Mouse (Mus musculus): ENCODE results near the gene Olfr1410. TPM values are rescaled to one million over a fixed set of nuclear protein-coding genes. Genes with fewer than 3 reads are reported as not detected.

The Olfr1410 gene
- polyA plus RNA-seq, 1 experiment from 2014 or later, result not detected

DNA sequence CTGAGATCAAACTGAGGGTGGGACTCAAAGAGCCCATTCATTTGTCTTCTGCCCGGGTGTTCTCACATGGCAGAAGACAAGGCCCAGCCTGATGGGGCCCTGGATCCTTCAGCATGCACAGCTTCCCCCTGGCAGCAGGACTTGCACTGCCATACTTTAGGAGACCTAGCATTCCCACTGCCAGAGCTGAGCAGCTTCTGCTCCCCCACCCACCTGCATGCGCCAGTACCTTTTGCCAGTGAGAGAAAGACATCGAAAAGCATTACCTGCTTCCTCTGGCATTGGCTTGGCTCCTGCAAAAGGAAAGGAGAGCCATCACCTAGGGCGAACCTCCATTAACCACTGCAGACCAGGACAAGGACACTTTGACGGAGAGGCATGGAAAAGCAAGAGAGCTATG lies 39.3 kb downstream of the Olfr1410 start:
- 80% methylated on average over 5 of the region's 5 CpGs for WGBS
- no peak for ATAC-seq
- H3K9me3 ChIP-seq (ENCODE audit: control insufficient read depth), result no peaks in the 10 kb centered on the region

DNA sequence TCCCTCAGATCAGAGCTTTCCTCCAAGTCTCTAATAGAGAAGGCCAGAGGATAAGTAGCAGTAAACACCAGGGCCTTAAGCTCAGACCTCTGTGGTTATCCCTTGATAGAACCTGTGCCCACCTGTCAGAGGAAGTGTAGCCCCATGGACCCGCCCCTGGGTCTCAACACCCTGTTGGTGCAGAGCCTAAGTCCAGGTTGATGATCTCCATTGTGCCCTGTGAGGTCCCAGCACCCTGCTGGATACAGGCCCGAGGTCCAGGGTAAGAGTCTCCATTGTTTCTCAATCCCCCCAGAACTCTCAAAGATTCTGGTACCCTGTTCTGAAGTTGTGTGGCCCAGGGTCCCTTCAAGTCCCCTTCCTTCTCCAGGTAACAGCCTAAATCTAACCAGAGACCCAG lies 40.5 kb downstream of the Olfr1410 start:
- WGBS, result 44% methylated on average over 2 of the region's 2 CpGs
- H3K9me3 ChIP-seq (ENCODE audit: control insufficient read depth), result no peaks in the 10 kb centered on the region
- no peak for TF ChIP-seq CTCF (IDR thresholded peaks at IDR 0.05; ENCODE audit: low read depth)
- no peak overlapping the region for H3K9ac ChIP-seq (ENCODE audit: low read depth, low read length)
- H3K36me3 ChIP-seq (ENCODE audit: control insufficient read depth, insufficient read depth), result no peaks in the 10 kb centered on the region
- H3K4me3 ChIP-seq (ENCODE audit: low read depth, low read length), result no peak overlapping the region
- ATAC-seq, result no peak
- H3K4me1 ChIP-seq (replicated peaks; ENCODE audit: control insufficient read depth, insufficient read depth, low read length), result no peaks in the 10 kb centered on the region
- no peak overlapping the region for H3K27ac ChIP-seq (ENCODE audit: low read depth, low read length)
- H3K4me2 ChIP-seq (replicated peaks; ENCODE audit: low read depth), result no peak overlapping the region
- no peaks in the 10 kb centered on the region for H3K27me3 ChIP-seq (replicated peaks; ENCODE audit: control insufficient read depth, insufficient read depth, low read length)

More for the DNA sequence above, 39.3 kb downstream of the Olfr1410 start:
- Histone ChIP-seq H3K9ac (ENCODE audit: low read depth, low read length) (no peak overlapping the region), H3K4me3 (ENCODE audit: low read depth, low read length) (no peak overlapping the region), H3K27me3 (replicated peaks; ENCODE audit: control insufficient read depth, insufficient read depth, low read length) (no peaks in the 10 kb centered on the region), H3K4me2 (replicated peaks; ENCODE audit: low read depth) (no peak overlapping the region), H3K27ac (ENCODE audit: low read depth, low read length) (no peak overlapping the region), H3K36me3 (ENCODE audit: control insufficient read depth, insufficient read depth) (no peaks in the 10 kb centered on the region), H3K4me1 (replicated peaks; ENCODE audit: control insufficient read depth, insufficient read depth, low read length) (no peaks in the 10 kb centered on the region)
- TF ChIP-seq CTCF (IDR thresholded peaks at IDR 0.05; ENCODE audit: low read depth), result no peak

DNA sequence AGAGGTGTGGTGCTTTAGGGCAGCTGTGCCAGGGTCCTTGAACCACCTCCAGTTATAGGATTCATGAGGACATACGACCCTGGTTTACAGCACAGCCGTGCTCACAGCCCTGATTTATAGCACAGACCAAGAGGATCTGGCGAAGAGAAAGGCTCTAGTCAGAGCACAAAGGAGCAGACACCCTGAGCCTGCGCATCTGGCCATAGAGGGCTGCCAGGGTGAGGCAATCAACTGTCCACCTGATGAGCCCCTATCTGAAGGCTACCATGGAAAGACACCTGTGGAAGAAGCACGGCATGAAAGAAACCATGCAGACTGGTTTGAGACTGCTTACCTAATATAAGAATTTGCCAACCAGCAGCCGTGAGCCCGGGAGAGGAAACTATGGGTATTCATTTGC lies 41.0 kb downstream of the Olfr1410 start:
- TF ChIP-seq CTCF (IDR thresholded peaks at IDR 0.05; ENCODE audit: low read depth), result no peak
- no peak for ATAC-seq
- 68% methylated on average over 7 of the region's 7 CpGs for WGBS
- Histone ChIP-seq H3K27ac (ENCODE audit: low read depth, low read length) (no peak overlapping the region), H3K9me3 (ENCODE audit: control insufficient read depth) (no peaks in the 10 kb centered on the region), H3K4me1 (replicated peaks; ENCODE audit: control insufficient read depth, insufficient read depth, low read length) (no peaks in the 10 kb centered on the region), H3K27me3 (replicated peaks; ENCODE audit: control insufficient read depth, insufficient read depth, low read length) (no peaks in the 10 kb centered on the region), H3K4me3 (ENCODE audit: low read depth, low read length) (no peak overlapping the region), H3K4me2 (replicated peaks; ENCODE audit: low read depth) (no peak overlapping the region), H3K36me3 (ENCODE audit: control insufficient read depth, insufficient read depth) (no peaks in the 10 kb centered on the region), H3K9ac (ENCODE audit: low read depth, low read length) (no peak overlapping the region)

DNA sequence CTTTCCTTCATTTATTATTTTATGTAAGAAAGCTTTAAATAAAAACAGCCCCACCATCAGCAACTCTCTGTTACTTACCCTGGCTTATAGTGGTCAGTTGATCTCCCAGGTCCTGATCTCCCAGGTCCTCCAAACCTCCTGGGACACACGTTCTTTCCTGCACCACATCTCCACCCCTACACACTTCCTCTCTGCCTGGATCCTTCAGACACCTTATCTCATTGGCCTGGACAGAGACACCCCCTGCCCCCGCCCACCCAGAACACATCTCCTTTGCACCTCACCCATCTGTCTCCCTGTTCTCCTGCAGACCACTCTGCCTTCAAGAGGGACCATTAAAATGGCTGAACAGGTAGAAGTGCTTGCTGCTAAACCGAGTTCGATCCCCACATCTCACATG lies 41.4 kb downstream of the Olfr1410 start:
- Histone ChIP-seq H3K27me3 (replicated peaks; ENCODE audit: control insufficient read depth, insufficient read depth, low read length) (no peaks in the 10 kb centered on the region), H3K27ac (ENCODE audit: low read depth, low read length) (no peak overlapping the region), H3K4me2 (replicated peaks; ENCODE audit: low read depth) (no peak overlapping the region), H3K9me3 (ENCODE audit: control insufficient read depth) (no peaks in the 10 kb centered on the region), H3K4me1 (replicated peaks; ENCODE audit: control insufficient read depth, insufficient read depth, low read length) (no peaks in the 10 kb centered on the region), H3K4me3 (ENCODE audit: low read depth, low read length) (no peak overlapping the region), H3K9ac (ENCODE audit: low read depth, low read length) (no peak overlapping the region), H3K36me3 (ENCODE audit: control insufficient read depth, insufficient read depth) (no peaks in the 10 kb centered on the region)
- no peak for ATAC-seq
- 72% methylated on average over 4 of the region's 4 CpGs for WGBS
- no peak for TF ChIP-seq CTCF (IDR thresholded peaks at IDR 0.05; ENCODE audit: low read depth)

DNA sequence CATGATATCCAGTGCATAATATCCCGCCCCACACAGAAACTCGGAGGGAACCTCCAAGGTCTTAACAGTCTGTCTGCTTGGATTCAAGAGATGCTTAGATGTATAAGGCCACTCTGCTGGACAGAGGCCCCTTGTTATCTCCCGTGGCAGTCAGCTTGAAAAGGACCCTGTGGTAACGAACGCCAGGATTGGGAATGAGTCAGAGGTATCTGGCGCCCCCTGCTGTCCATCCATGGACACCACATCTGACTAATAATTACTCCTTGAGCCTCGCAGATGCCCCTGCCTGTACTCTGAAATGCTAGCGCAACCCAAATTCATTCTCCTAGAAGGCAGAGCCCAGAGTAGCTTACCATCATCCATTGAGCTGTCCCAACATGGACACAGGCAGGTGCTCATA lies 42.2 kb downstream of the Olfr1410 start:
- no peak overlapping the region for H3K4me2 ChIP-seq (replicated peaks; ENCODE audit: low read depth)
- no peak for ATAC-seq
- WGBS, result 7% methylated on average over 8 of the region's 8 CpGs

DNA sequence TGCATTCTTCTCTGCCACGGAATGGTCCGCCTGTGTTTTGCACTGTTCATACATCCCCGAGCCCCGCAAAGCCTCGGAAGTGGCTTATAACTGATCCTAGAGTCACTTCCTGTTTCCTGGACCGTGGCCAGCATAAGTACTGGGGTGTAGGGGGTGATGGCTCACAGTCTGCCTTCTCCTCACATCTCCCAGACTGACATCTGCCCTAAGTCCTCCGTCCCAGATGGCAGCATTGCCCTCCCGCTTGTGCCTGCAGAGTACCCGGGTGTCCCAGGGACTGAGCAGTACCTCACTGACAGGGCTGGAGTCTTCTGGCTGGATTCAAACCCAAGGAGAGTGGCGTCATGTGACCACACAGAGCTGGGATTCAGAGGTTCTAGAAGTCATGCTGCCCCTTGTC lies 42.6 kb downstream of the Olfr1410 start:
- Histone ChIP-seq H3K27me3 (replicated peaks; ENCODE audit: control insufficient read depth, insufficient read depth, low read length) (no peaks in the 10 kb centered on the region), H3K4me1 (replicated peaks; ENCODE audit: control insufficient read depth, insufficient read depth, low read length) (no peaks in the 10 kb centered on the region), H3K27ac (ENCODE audit: low read depth, low read length) (no peak overlapping the region), H3K4me2 (replicated peaks; ENCODE audit: low read depth) (no peak overlapping the region), H3K9me3 (ENCODE audit: control insufficient read depth) (no peaks in the 10 kb centered on the region), H3K9ac (ENCODE audit: low read depth, low read length) (no peak overlapping the region), H3K4me3 (ENCODE audit: low read depth, low read length) (no peak overlapping the region), H3K36me3 (ENCODE audit: control insufficient read depth, insufficient read depth) (no peaks in the 10 kb centered on the region)
- TF ChIP-seq CTCF (IDR thresholded peaks at IDR 0.05; ENCODE audit: low read depth), result no peak
- 41% methylated on average over 10 of the region's 10 CpGs for WGBS
- ATAC-seq, result no peak

More for the DNA sequence above, 42.2 kb downstream of the Olfr1410 start:
- no peak overlapping the region for H3K4me3 ChIP-seq (ENCODE audit: low read depth, low read length)
- H3K36me3 ChIP-seq (ENCODE audit: control insufficient read depth, insufficient read depth), result no peaks in the 10 kb centered on the region
- TF ChIP-seq CTCF (IDR thresholded peaks at IDR 0.05; ENCODE audit: low read depth), result peak; percentile 90
- H3K9me3 ChIP-seq (ENCODE audit: control insufficient read depth), result no peaks in the 10 kb centered on the region
- H3K27ac ChIP-seq (ENCODE audit: low read depth, low read length), result no peak overlapping the region
- no peaks in the 10 kb centered on the region for H3K27me3 ChIP-seq (replicated peaks; ENCODE audit: control insufficient read depth, insufficient read depth, low read length)
- no peaks in the 10 kb centered on the region for H3K4me1 ChIP-seq (replicated peaks; ENCODE audit: control insufficient read depth, insufficient read depth, low read length)
- H3K9ac ChIP-seq (ENCODE audit: low read depth, low read length), result no peak overlapping the region

DNA sequence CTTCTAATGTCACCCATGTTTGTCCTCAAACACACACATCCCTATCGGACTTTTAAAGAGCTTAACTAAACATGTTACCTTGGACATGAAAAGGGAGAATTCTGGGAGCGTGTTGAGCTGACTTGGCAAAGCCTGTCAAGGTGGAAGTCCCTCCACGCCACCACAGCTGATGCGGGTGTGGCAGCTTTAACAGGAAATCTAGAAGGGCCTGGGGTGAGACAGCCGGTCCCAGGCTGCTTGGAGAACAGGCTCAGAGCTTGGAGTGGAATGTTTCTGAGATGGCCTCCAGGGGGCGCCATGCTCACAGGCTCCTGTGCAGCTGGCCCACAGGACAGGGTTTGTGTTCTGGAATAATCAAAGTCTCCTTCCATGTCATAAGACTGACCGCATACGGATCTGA lies 43.1 kb downstream of the Olfr1410 start, which contains the start of gene Otos:
Gene Otos (minus strand): TSS at position 169 of the 400 bp plus-strand sequence.
- H3K9me3 ChIP-seq (ENCODE audit: control insufficient read depth), result no peaks in the 10 kb centered on the region
- peak; percentile 87 for TF ChIP-seq CTCF (IDR thresholded peaks at IDR 0.05; ENCODE audit: low read depth)
- no peak within 1 kb of the TSS for H3K4me3 ChIP-seq (ENCODE audit: low read depth, low read length)
- H3K4me1 ChIP-seq (replicated peaks; ENCODE audit: control insufficient read depth, insufficient read depth, low read length), result no peaks in the 10 kb centered on the region
- WGBS, result 20% methylated on average over 8 of the region's 8 CpGs
- ATAC-seq, result peak; percentile 64; the same call in 1 of the 2 replicates
- no peaks in the 10 kb centered on the region for H3K27me3 ChIP-seq (replicated peaks; ENCODE audit: control insufficient read depth, insufficient read depth, low read length)
- H3K27ac ChIP-seq (ENCODE audit: low read depth, low read length), result no peak within 1 kb of the TSS
- H3K36me3 ChIP-seq (ENCODE audit: control insufficient read depth, insufficient read depth), result no peaks in the 10 kb centered on the region
- no peak within 1 kb of the TSS for H3K4me2 ChIP-seq (replicated peaks; ENCODE audit: low read depth)
- H3K9ac ChIP-seq (ENCODE audit: low read depth, low read length), result no peak within 1 kb of the TSS
